Mouse (Mus musculus): ENCODE data around the gene Ankrd50.

GRCm38 (mm10) chr3:38434486-38434885, 50.2 kb downstream of the Ankrd50 start:
- TF ChIP-seq CTCF (IDR thresholded peaks at IDR 0.05; ENCODE audit: low read depth) (no peak), EP300 (optimal IDR thresholded peaks at IDR 0.05) (no peak)
